Mouse (Mus musculus) brain, embryonic 18.5 days (tissue): Measurements from ENCODE around the gene Smarcad1.
A peak's percentile ranks its signal among the peaks of the same experiment; 100 is the strongest.
"Not testable (repeated sequence)": the region's sequence is repeated elsewhere in the genome, so short reads cannot be mapped to it uniquely, and the experiment has no call there.

ENCODE experiments used
- DNase-seq: peaks from one replicate; pipeline ENCODE4 v3.0.0-alpha.2; 2012; ENCODE audit warnings: low read depth, low spot score

The Smarcad1 gene

GRCm38 (mm10) chr6:65042491-65043171 is at the start of gene Smarcad1:
Smarcad1 (plus strand) TSS chr6:65042583.
- DNase-seq, result peak; percentile 95

GRCm38 (mm10) chr6:64996824-64997421 is 45.5 kb upstream of the Smarcad1 start:
- DNase-seq, result no peak

- no peak for DNase-seq
These were observed 44.6 kb upstream of the Smarcad1 start for GRCm38 (mm10) chr6:64997805-64998204.

GRCm38 (mm10) chr6:65000757-65001156 is 41.6 kb upstream of the Smarcad1 start:
- not testable (repeated sequence) for DNase-seq

- no peak for DNase-seq
These were observed 40.2 kb upstream of the Smarcad1 start for GRCm38 (mm10) chr6:65002196-65002595.

- DNase-seq, result no peak
These were observed 33.5 kb upstream of the Smarcad1 start for GRCm38 (mm10) chr6:65008836-65009235.

- DNase-seq, result no peak
These were observed 30.9 kb upstream of the Smarcad1 start for GRCm38 (mm10) chr6:65011444-65011990.

GRCm38 (mm10) chr6:65012142-65012541 is 30.2 kb upstream of the Smarcad1 start:
- no peak for DNase-seq

GRCm38 (mm10) chr6:65017566-65017965 is 24.8 kb upstream of the Smarcad1 start:
- DNase-seq, result no peak

- DNase-seq, result not testable (repeated sequence)
These were observed 23.4 kb upstream of the Smarcad1 start for GRCm38 (mm10) chr6:65018966-65019365.

- no peak for DNase-seq
These were observed 20.5 kb upstream of the Smarcad1 start for GRCm38 (mm10) chr6:65021883-65022282.

- no peak for DNase-seq
These were observed 19.3 kb upstream of the Smarcad1 start for GRCm38 (mm10) chr6:65023053-65023452.

- no peak for DNase-seq
These were observed 17.7 kb upstream of the Smarcad1 start for GRCm38 (mm10) chr6:65024668-65025067.

GRCm38 (mm10) chr6:65025130-65025529 is 17.3 kb upstream of the Smarcad1 start:
- DNase-seq, result no peak

- no peak for DNase-seq
These were observed 7.7 kb upstream of the Smarcad1 start for GRCm38 (mm10) chr6:65034661-65035060.

GRCm38 (mm10) chr6:65035469-65035868 is 6.9 kb upstream of the Smarcad1 start:
- DNase-seq, result no peak

- DNase-seq, result no peak
These were observed 451 bp upstream of the Smarcad1 start for GRCm38 (mm10) chr6:65041932-65042331.

GRCm38 (mm10) chr6:65043241-65043640 is 858 bp downstream of the Smarcad1 start:
- no peak for DNase-seq

GRCm38 (mm10) chr6:65049100-65049499 is 6.7 kb downstream of the Smarcad1 start:
- no peak for DNase-seq

GRCm38 (mm10) chr6:65056620-65057019 is 14.2 kb downstream of the Smarcad1 start:
- DNase-seq, result no peak

GRCm38 (mm10) chr6:65057137-65057536 is 14.8 kb downstream of the Smarcad1 start:
- not testable (repeated sequence) for DNase-seq

- no peak for DNase-seq
These were observed 18.7 kb downstream of the Smarcad1 start for GRCm38 (mm10) chr6:65061049-65061448.

GRCm38 (mm10) chr6:65075201-65075600 is 32.8 kb downstream of the Smarcad1 start:
- DNase-seq, result no peak
